7 mouse cellular contexts compared by ENCODE assay signal in genomic region chr9:65345439-65345838, GRCm38 (mm10). TPM values are rescaled to one million over a fixed set of nuclear protein-coding genes. Genes with fewer than 3 reads are reported as not detected.
A peak's percentile ranks its signal among the peaks of the same experiment; 100 is the strongest.
DNase-seq lines count a peak whose midpoint lies in the region; ATAC-seq and TF ChIP-seq lines count a peak whose summit lies in the region.
"Not testable (repeated sequence)": the region's sequence is repeated elsewhere in the genome, so short reads cannot be mapped to it uniquely, and the experiment has no call there.

No protein-coding gene starts in this region.

- DNase-seq in forebrain, embryonic 10.5 days (ENCODE audit: extremely low spot score, low spot score); limb, embryonic 14.5 days (ENCODE audit: low spot score): not testable (repeated sequence)
- DNase-seq in retina, postnatal 1 day: peak; percentile 31

- peak overlapping the region; percentile 85 for H3K4me2 ChIP-seq in heart, embryonic 12.5 days
- H3K4me2 ChIP-seq in intestine, postnatal 0 days (replicated peaks; ENCODE audit: low read depth): peak overlapping the region; percentile 92
- H3K4me2 ChIP-seq in limb, embryonic 14.5 days (replicated peaks; ENCODE audit: low read depth, low read length, severe bottlenecking): peak overlapping the region; percentile 61

- TF ChIP-seq POLR2A in limb, embryonic 14.5 days (IDR thresholded peaks at IDR 0.05; ENCODE audit: borderline replicate concordance, extremely low read depth, insufficient read depth, insufficient read length): not testable (repeated sequence)

- H3K9ac ChIP-seq in heart, embryonic 12.5 days: not testable (repeated sequence)
- peak overlapping the region; percentile 99; the same call in 1 of the 2 replicates for H3K9ac ChIP-seq in intestine, postnatal 0 days (ENCODE audit: low read depth, low read length)
- H3K9ac ChIP-seq in limb, embryonic 14.5 days (ENCODE audit: low read depth, low read length, severe bottlenecking): peak overlapping the region; percentile 95

- peak overlapping the region; percentile 84 for H3K4me3 ChIP-seq in brown adipose tissue, adult 24 weeks (ENCODE audit: insufficient read depth, low read depth, low read length)
- peak overlapping the region; percentile 100 for H3K4me3 ChIP-seq in forebrain, embryonic 10.5 days
- H3K4me3 ChIP-seq in heart, embryonic 12.5 days: peak overlapping the region; percentile 95
- peak overlapping the region; percentile 89 for H3K4me3 ChIP-seq in intestine, postnatal 0 days (ENCODE audit: low read depth, low read length)
- H3K4me3 ChIP-seq in limb, embryonic 14.5 days (replicated peaks; ENCODE audit: low read length): peak overlapping the region; percentile 97
- peak overlapping the region; percentile 97 for H3K4me3 ChIP-seq in megakaryocyte, embryonic 14.5 days (replicated peaks)

- H3K4me1 ChIP-seq in brown adipose tissue, adult 24 weeks (ENCODE audit: control insufficient read depth, insufficient read depth, insufficient read length, low read length); intestine, postnatal 0 days (replicated peaks; ENCODE audit: control insufficient read depth, insufficient read depth, low read length); limb, embryonic 14.5 days (ENCODE audit: control insufficient read depth, insufficient read depth, low read length): not testable (repeated sequence)
- H3K4me1 ChIP-seq in forebrain, embryonic 10.5 days: peaks cover 19% of the 10 kb centered on the region
- H3K4me1 ChIP-seq in heart, embryonic 12.5 days (replicated peaks): peaks cover 14% of the 10 kb centered on the region
- peaks cover 33% of the 10 kb centered on the region for H3K4me1 ChIP-seq in megakaryocyte, embryonic 14.5 days

- ATAC-seq in heart, embryonic 12.5 days (ENCODE audit: insufficient number of reproducible peaks, low FRiP score); intestine, postnatal 0 days; limb, embryonic 14.5 days (ENCODE audit: low FRiP score, low read depth): not testable (repeated sequence)

- WGBS in forebrain, embryonic 10.5 days: 71% methylated on average over 11 of the region's 11 CpGs
- 64% methylated on average over 11 of the region's 11 CpGs for WGBS in heart, embryonic 12.5 days
- 70% methylated on average over 11 of the region's 11 CpGs for WGBS in intestine, postnatal 0 days
- 65% methylated on average over 11 of the region's 11 CpGs for WGBS in limb, embryonic 14.5 days

- H3K27ac ChIP-seq in brown adipose tissue, adult 24 weeks (replicated peaks; ENCODE audit: low read depth, low read length): peak overlapping the region; percentile 87
- peak overlapping the region; percentile 94 for H3K27ac ChIP-seq in forebrain, embryonic 10.5 days
- H3K27ac ChIP-seq in heart, embryonic 12.5 days (ENCODE audit: poor library complexity, severe bottlenecking): peak overlapping the region; percentile 97
- peak overlapping the region; percentile 100 for H3K27ac ChIP-seq in intestine, postnatal 0 days (ENCODE audit: low read depth, low read length)
- H3K27ac ChIP-seq in limb, embryonic 14.5 days (replicated peaks; ENCODE audit: low read depth, low read length): peak overlapping the region; percentile 92

- TF ChIP-seq CTCF in intestine, postnatal 0 days (IDR thresholded peaks at IDR 0.05; ENCODE audit: low read depth): peak; percentile 33; the same call in 1 of the 2 replicates

- H3K27me3 ChIP-seq in forebrain, embryonic 10.5 days (ENCODE audit: poor library complexity, severe bottlenecking); heart, embryonic 12.5 days (replicated peaks); intestine, postnatal 0 days (replicated peaks; ENCODE audit: control insufficient read depth, insufficient read depth, low read length); limb, embryonic 14.5 days (ENCODE audit: control insufficient read depth, insufficient read depth, low read length); megakaryocyte, embryonic 14.5 days (replicated peaks): not testable (repeated sequence)

- H3K36me3 ChIP-seq in forebrain, embryonic 10.5 days (replicated peaks); heart, embryonic 12.5 days; intestine, postnatal 0 days (ENCODE audit: control insufficient read depth, insufficient read depth); limb, embryonic 14.5 days (ENCODE audit: control insufficient read depth, insufficient read depth, low read length); megakaryocyte, embryonic 14.5 days (replicated peaks; ENCODE audit: low read length): not testable (repeated sequence)

- not testable (repeated sequence) for H3K9me3 ChIP-seq in forebrain, embryonic 10.5 days; heart, embryonic 12.5 days (replicated peaks); intestine, postnatal 0 days (ENCODE audit: control insufficient read depth); limb, embryonic 14.5 days (ENCODE audit: control insufficient read depth, low read length)
- H3K9me3 ChIP-seq in megakaryocyte, embryonic 14.5 days: peaks cover 12% of the 10 kb centered on the region

RNA-seq across cellular contexts. Expression of gene Pdcd7, which starts 0.5 kb away (rescaled TPM):
- polyA plus RNA-seq in brown adipose tissue, adult 24 weeks (2012; ENCODE audit: insufficient read depth, insufficient read length, missing spikeins): 7.3 and 11.6 TPM in 2 replicates
- polyA plus RNA-seq in forebrain, embryonic 10.5 days (2016; fragmentation: Nextera tagmentation; extraction: Ambion mirVana): 8.2 and 9.3 TPM in 2 replicates
- 9.5 and 9.9 TPM in 2 replicates for polyA plus RNA-seq in heart, embryonic 12.5 days (2016; fragmentation: Nextera tagmentation; extraction: Ambion mirVana)
- 6.5 and 7.7 TPM in 2 replicates for polyA plus RNA-seq in intestine, postnatal 0 days (2015; fragmentation: Nextera tagmentation; extraction: Ambion mirVana)
- 16.2 and 18.0 TPM in 2 replicates for polyA plus RNA-seq in limb, embryonic 14.5 days (2012; rRNA removed)
- 15.7 and 17.5 TPM in 2 replicates for polyA plus RNA-seq in limb, embryonic 14.5 days (2014; fragmentation: Nextera tagmentation; extraction: Ambion mirVana)
- polyA plus RNA-seq in megakaryocyte, embryonic 14.5 days (2012; ENCODE audit: insufficient read depth, low replicate concordance): 7.3 and 14.5 TPM in 2 replicates

RNA-seq across cellular contexts. Expression of gene Ubap1l, which starts 15.4 kb away (rescaled TPM):
- 0.75 TPM in 1 of 2 replicates, not detected in the other for polyA plus RNA-seq in brown adipose tissue, adult 24 weeks (2012; ENCODE audit: insufficient read depth, insufficient read length, missing spikeins)
- polyA plus RNA-seq in forebrain, embryonic 10.5 days (2016; fragmentation: Nextera tagmentation; extraction: Ambion mirVana): 0.42 and 0.65 TPM in 2 replicates
- 0.11 TPM in 1 of 2 replicates, not detected in the other for polyA plus RNA-seq in heart, embryonic 12.5 days (2016; fragmentation: Nextera tagmentation; extraction: Ambion mirVana)
- polyA plus RNA-seq in intestine, postnatal 0 days (2015; fragmentation: Nextera tagmentation; extraction: Ambion mirVana): 0.14 and 0.21 TPM in 2 replicates
- 0.51 and 0.62 TPM in 2 replicates for polyA plus RNA-seq in limb, embryonic 14.5 days (2012; rRNA removed)
- 0.21 TPM in 1 of 2 replicates, not detected in the other for polyA plus RNA-seq in limb, embryonic 14.5 days (2014; fragmentation: Nextera tagmentation; extraction: Ambion mirVana)
- 0.28 and 4.7 TPM in 2 replicates for polyA plus RNA-seq in megakaryocyte, embryonic 14.5 days (2012; ENCODE audit: insufficient read depth, low replicate concordance)

RNA-seq across cellular contexts. Expression of gene Kbtbd13, which starts 46.0 kb away (rescaled TPM):
- polyA plus RNA-seq in brown adipose tissue, adult 24 weeks (2012; ENCODE audit: insufficient read depth, insufficient read length, missing spikeins): 1.0 and 2.7 TPM in 2 replicates
- 0.66 and 0.85 TPM in 2 replicates for polyA plus RNA-seq in forebrain, embryonic 10.5 days (2016; fragmentation: Nextera tagmentation; extraction: Ambion mirVana)
- 2.0 and 2.8 TPM in 2 replicates for polyA plus RNA-seq in heart, embryonic 12.5 days (2016; fragmentation: Nextera tagmentation; extraction: Ambion mirVana)
- 3.9 and 5.0 TPM in 2 replicates for polyA plus RNA-seq in intestine, postnatal 0 days (2015; fragmentation: Nextera tagmentation; extraction: Ambion mirVana)
- 1.3 and 1.7 TPM in 2 replicates for polyA plus RNA-seq in limb, embryonic 14.5 days (2012; rRNA removed)
- polyA plus RNA-seq in limb, embryonic 14.5 days (2014; fragmentation: Nextera tagmentation; extraction: Ambion mirVana): 1.3 and 1.5 TPM in 2 replicates
- polyA plus RNA-seq in megakaryocyte, embryonic 14.5 days (2012; ENCODE audit: insufficient read depth, low replicate concordance): not detected in 2 replicates

RNA-seq across cellular contexts. Expression of gene Clpx, which starts 51.4 kb away (rescaled TPM):
- 97.1 and 113 TPM in 2 replicates for polyA plus RNA-seq in brown adipose tissue, adult 24 weeks (2012; ENCODE audit: insufficient read depth, insufficient read length, missing spikeins)
- polyA plus RNA-seq in forebrain, embryonic 10.5 days (2016; fragmentation: Nextera tagmentation; extraction: Ambion mirVana): 42.6 and 46.7 TPM in 2 replicates
- 44.6 and 45.2 TPM in 2 replicates for polyA plus RNA-seq in heart, embryonic 12.5 days (2016; fragmentation: Nextera tagmentation; extraction: Ambion mirVana)
- polyA plus RNA-seq in intestine, postnatal 0 days (2015; fragmentation: Nextera tagmentation; extraction: Ambion mirVana): 28.2 and 30.5 TPM in 2 replicates
- 19.6 and 23.8 TPM in 2 replicates for polyA plus RNA-seq in limb, embryonic 14.5 days (2012; rRNA removed)
- 52.7 and 55.6 TPM in 2 replicates for polyA plus RNA-seq in limb, embryonic 14.5 days (2014; fragmentation: Nextera tagmentation; extraction: Ambion mirVana)
- polyA plus RNA-seq in megakaryocyte, embryonic 14.5 days (2012; ENCODE audit: insufficient read depth, low replicate concordance): 4.8 and 6.1 TPM in 2 replicates

RNA-seq across cellular contexts. Expression of gene Rasl12, which starts 52.9 kb away (rescaled TPM):
- polyA plus RNA-seq in brown adipose tissue, adult 24 weeks (2012; ENCODE audit: insufficient read depth, insufficient read length, missing spikeins): 138 and 139 TPM in 2 replicates
- polyA plus RNA-seq in forebrain, embryonic 10.5 days (2016; fragmentation: Nextera tagmentation; extraction: Ambion mirVana): 6.3 and 7.2 TPM in 2 replicates
- polyA plus RNA-seq in heart, embryonic 12.5 days (2016; fragmentation: Nextera tagmentation; extraction: Ambion mirVana): 3.0 and 3.7 TPM in 2 replicates
- 5.4 and 6.2 TPM in 2 replicates for polyA plus RNA-seq in intestine, postnatal 0 days (2015; fragmentation: Nextera tagmentation; extraction: Ambion mirVana)
- 9.1 and 10.9 TPM in 2 replicates for polyA plus RNA-seq in limb, embryonic 14.5 days (2012; rRNA removed)
- polyA plus RNA-seq in limb, embryonic 14.5 days (2014; fragmentation: Nextera tagmentation; extraction: Ambion mirVana): 9.6 and 9.9 TPM in 2 replicates
- polyA plus RNA-seq in megakaryocyte, embryonic 14.5 days (2012; ENCODE audit: insufficient read depth, low replicate concordance): not detected in 2 replicates
